Mouse (Mus musculus) limb, embryonic 14.5 days (tissue): ENCODE data around the gene Gm5148. TPM values are rescaled to one million over a fixed set of nuclear protein-coding genes. Genes with fewer than 3 reads are reported as not detected.
A peak's percentile ranks its signal among the peaks of the same experiment; 100 is the strongest.

ENCODE experiments used
- ATAC-seq: fragments of 200-750 bp; cut with Nextera tagmentation; 2 replicates; pipeline ENCODE4 v1.8.0; 2017; ENCODE audit warnings: low read depth, moderate number of reproducible peaks, moderate TSS enrichment; ENCODE audit not compliant: low FRiP score
- DNase-seq: peaks from one replicate; pipeline ENCODE4 v3.0.0-alpha.2; 2015; ENCODE audit warnings: low spot score
- H3K27ac ChIP-seq: fragments of 300-500 bp; sonication (generic); replicated peaks from 2 replicates; pipeline ENCODE4 v1.5.1; 2014; ENCODE audit warnings: low read depth, mild to moderate bottlenecking, low read length, moderate library complexity, mixed read lengths
- H3K27me3 ChIP-seq: fragments of 300-500 bp; sonication (generic); 2 replicates; pipeline ENCODE4 v1.6.1; 2014; ENCODE audit warnings: low read length, mixed read lengths; ENCODE audit not compliant: control insufficient read depth, insufficient read depth
- H3K36me3 ChIP-seq: fragments of 300-500 bp; sonication (generic); 2 replicates; pipeline ENCODE4 v1.6.1; 2014; ENCODE audit warnings: mild to moderate bottlenecking, low read length, moderate library complexity, mixed read lengths; ENCODE audit not compliant: control insufficient read depth, insufficient read depth
- H3K4me1 ChIP-seq: fragments of 300-500 bp; sonication (generic); 2 replicates; pipeline ENCODE4 v1.6.1; 2014; ENCODE audit warnings: antibody characterized with exemption, low read length, mixed read lengths; ENCODE audit not compliant: control insufficient read depth, insufficient read depth
- H3K4me2 ChIP-seq: fragments of 300-500 bp; sonication (generic); replicated peaks from 2 replicates; pipeline ENCODE4 v1.6.1; 2014; ENCODE audit warnings: low read depth, mild to moderate bottlenecking, low read length, moderate library complexity; ENCODE audit not compliant: severe bottlenecking
- H3K4me3 ChIP-seq: fragments of 300-500 bp; sonication (generic); replicated peaks from 2 replicates; pipeline ENCODE4 v1.5.1; 2014; ENCODE audit warnings: low read length
- H3K9ac ChIP-seq: fragments of 300-500 bp; sonication (generic); 2 replicates; pipeline ENCODE4 v1.6.1; 2014; ENCODE audit warnings: mild to moderate bottlenecking, low read depth, low read length, moderate library complexity; ENCODE audit not compliant: severe bottlenecking
- H3K9me3 ChIP-seq: fragments of 300-500 bp; sonication (generic); 2 replicates; pipeline ENCODE4 v1.6.1; 2016; ENCODE audit warnings: low read length; ENCODE audit not compliant: control insufficient read depth
- POLR2A ChIP-seq: fragments of 200-500 bp; IDR thresholded peaks from 2 replicates; pipeline ENCODE4 v1.8.0; 2012; ENCODE audit warnings: inconsistent platforms, mild to moderate bottlenecking, moderate library complexity, borderline replicate concordance; ENCODE audit not compliant: insufficient read depth, insufficient read length; ENCODE audit errors: extremely low read depth
- WGBS: fragments of 180-500 bp; shearing (Covaris S2); extraction: QIAGEN DNeasy Blood & Tissue Kit; methylation state at CpG from one replicate; pipeline ENCODE4 v1.1.7; 2014; 5-methylcytosine and 5-hydroxymethylcytosine counted together
- polyA plus RNA-seq, 2 experiments: library from polyadenylated mRNA; depleted of rRNA in 1 of 2; stranded (reverse) in 1 of 2; unstranded in 1 of 2; fragments of >200 nt; fragmentation: Nextera tagmentation in 1 of 2; extraction: Ambion mirVana in 1 of 2; gene quantifications; 2 replicates each; pipeline versions ENCODE4 v1.2.1 to v1.2.3; 2012 to 2014

Gm5148 gene
- polyA plus RNA-seq, 2 experiments = 6.3 to 8.1 TPM

- Histone ChIP-seq H3K4me2 (peak overlapping the region; percentile 32; the same call in 1 of the 2 replicates), H3K36me3 (no peaks in the 10 kb centered on the region), H3K9ac (no peak overlapping the region), H3K4me1 (peaks cover 9% of the 10 kb centered on the region), H3K27ac (no peak overlapping the region), H3K4me3 (no peak overlapping the region), H3K27me3 (no peaks in the 10 kb centered on the region), H3K9me3 (no peaks in the 10 kb centered on the region; the same call in 1 of the 2 replicates)
- WGBS = 15% methylated on average over 12 of the region's 12 CpGs
- ATAC-seq (no peak), DNase-seq (no peak)
- TF ChIP-seq POLR2A = no peak
Observed at GRCm38 (mm10) chr3:37758124-37758523, 33.8 kb upstream of the Gm5148 start.

GRCm38 (mm10) chr3:37757613-37758012, 33.3 kb upstream of the Gm5148 start:
- DNase-seq (no peak), ATAC-seq (no peak)
- no peaks in the 10 kb centered on the region; the same call in 1 of the 2 replicates for H3K9me3 ChIP-seq
- H3K27ac ChIP-seq = no peak overlapping the region
- no peaks in the 10 kb centered on the region for H3K27me3 ChIP-seq
- 34% methylated on average over 4 of the region's 4 CpGs for WGBS
- no peak overlapping the region for H3K4me2 ChIP-seq
- no peak overlapping the region for H3K9ac ChIP-seq
- no peak for TF ChIP-seq POLR2A
- no peaks in the 10 kb centered on the region for H3K36me3 ChIP-seq
- H3K4me3 ChIP-seq = no peak overlapping the region
- peaks cover 9% of the 10 kb centered on the region for H3K4me1 ChIP-seq

GRCm38 (mm10) chr3:37756005-37756404, 31.7 kb upstream of the Gm5148 start:
- H3K4me2 ChIP-seq = no peak overlapping the region
- H3K36me3 ChIP-seq = no peaks in the 10 kb centered on the region
- no peak for TF ChIP-seq POLR2A
- no peaks in the 10 kb centered on the region; the same call in 1 of the 2 replicates for H3K9me3 ChIP-seq
- H3K27ac ChIP-seq = no peak overlapping the region
- no peaks in the 10 kb centered on the region for H3K27me3 ChIP-seq
- WGBS = 64% methylated on average over 2 of the region's 2 CpGs
- DNase-seq (no peak), ATAC-seq (no peak)
- peaks cover 9% of the 10 kb centered on the region for H3K4me1 ChIP-seq
- no peak overlapping the region for H3K9ac ChIP-seq
- H3K4me3 ChIP-seq = no peak overlapping the region

GRCm38 (mm10) chr3:37754639-37755038, 30.3 kb upstream of the Gm5148 start:
- no peak overlapping the region for H3K9ac ChIP-seq
- H3K4me3 ChIP-seq = no peak overlapping the region
- TF ChIP-seq POLR2A = no peak
- 93% methylated on average over 3 of the region's 3 CpGs for WGBS
- no peak overlapping the region for H3K27ac ChIP-seq
- DNase-seq (no peak), ATAC-seq (no peak)
- no peak overlapping the region for H3K4me2 ChIP-seq
- H3K27me3 ChIP-seq = no peaks in the 10 kb centered on the region
- peaks cover 9% of the 10 kb centered on the region for H3K4me1 ChIP-seq
- H3K36me3 ChIP-seq = no peaks in the 10 kb centered on the region
- no peaks in the 10 kb centered on the region for H3K9me3 ChIP-seq

GRCm38 (mm10) chr3:37753148-37753547, 28.9 kb upstream of the Gm5148 start:
- Histone ChIP-seq H3K27me3 (no peaks in the 10 kb centered on the region), H3K4me1 (peaks cover 3% of the 10 kb centered on the region), H3K9me3 (no peaks in the 10 kb centered on the region), H3K9ac (no peak overlapping the region), H3K4me3 (no peak overlapping the region), H3K36me3 (no peaks in the 10 kb centered on the region), H3K4me2 (no peak overlapping the region), H3K27ac (no peak overlapping the region)
- DNase-seq (no peak), ATAC-seq (no peak)
- no peak for TF ChIP-seq POLR2A
- WGBS = 86% methylated on average over 3 of the region's 3 CpGs
